Mouse (Mus musculus): Measurements from ENCODE around the gene Nckap5. TPM values are rescaled to one million over a fixed set of nuclear protein-coding genes. Genes with fewer than 3 reads are reported as not detected.

Gene Nckap5
- polyA plus RNA-seq, 1 experiment from 2014 or later = 6.9 TPM

DNA sequence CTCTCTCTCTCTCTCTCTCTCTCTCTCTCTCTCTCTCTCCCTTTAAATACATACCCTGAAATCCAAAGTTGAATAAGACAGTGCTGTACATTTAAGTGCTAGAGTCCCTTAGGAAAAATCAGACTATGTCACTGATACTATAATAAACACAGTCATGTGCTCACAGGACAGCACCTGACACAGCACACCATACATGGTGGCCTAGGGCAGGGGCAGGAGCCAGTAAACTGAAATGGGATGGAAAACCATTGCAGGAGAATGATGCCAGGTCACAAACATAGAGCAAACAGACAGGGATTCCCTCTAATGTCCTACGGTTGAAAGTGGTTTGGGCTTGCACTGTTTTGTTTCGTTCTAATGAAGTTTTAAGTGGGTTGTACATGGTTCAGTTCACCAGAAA lies 70.2 kb downstream of the Nckap5 start:
- DNase-seq (ENCODE audit: low spot score) = no peak
- no peaks in the 10 kb centered on the region for H3K9me3 ChIP-seq
- peaks cover 18% of the 10 kb centered on the region for H3K4me1 ChIP-seq
- H3K27ac ChIP-seq (replicated peaks) = no peak overlapping the region
- peaks cover 7% of the 10 kb centered on the region; the same call in 1 of the 2 replicates for H3K27me3 ChIP-seq (replicated peaks; ENCODE audit: low read depth, poor library complexity, severe bottlenecking)
- WGBS = 70% methylated on average over 2 of the region's 2 CpGs
- H3K36me3 ChIP-seq (replicated peaks) = no peaks in the 10 kb centered on the region
- no peak overlapping the region for H3K4me3 ChIP-seq

DNA sequence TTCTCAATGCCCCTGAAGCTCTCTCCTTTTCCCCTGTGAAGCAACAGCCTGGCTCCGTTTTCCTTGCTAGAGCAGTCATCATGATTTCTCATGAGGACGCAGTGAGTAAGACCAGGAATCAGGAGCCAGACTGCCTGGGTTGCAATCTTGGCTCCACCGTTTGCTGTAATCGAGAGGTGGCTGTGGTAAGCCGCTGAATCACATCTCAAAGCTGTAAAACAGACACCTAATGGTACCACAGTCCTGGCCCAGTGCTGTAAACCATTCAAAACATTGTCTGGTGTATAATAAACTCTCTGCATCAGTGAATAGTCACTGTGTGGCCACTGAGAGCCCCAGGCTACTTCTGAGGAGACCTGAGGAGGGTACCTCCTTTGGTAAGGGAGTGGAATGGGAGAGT lies 74.9 kb downstream of the Nckap5 start:
- 80% methylated on average over 5 of the region's 5 CpGs for WGBS
- no peak overlapping the region for H3K4me3 ChIP-seq
- H3K27me3 ChIP-seq (replicated peaks; ENCODE audit: low read depth, poor library complexity, severe bottlenecking) = no peaks in the 10 kb centered on the region; the same call in 1 of the 2 replicates
- no peaks in the 10 kb centered on the region for H3K9me3 ChIP-seq
- no peak overlapping the region for H3K27ac ChIP-seq (replicated peaks)
- no peak for DNase-seq (ENCODE audit: low spot score)
- no peaks in the 10 kb centered on the region for H3K36me3 ChIP-seq (replicated peaks)
- H3K4me1 ChIP-seq = 0 out of 2 replicates have a peak, but pooled peaks cover 4% of the 10 kb centered on the region

DNA sequence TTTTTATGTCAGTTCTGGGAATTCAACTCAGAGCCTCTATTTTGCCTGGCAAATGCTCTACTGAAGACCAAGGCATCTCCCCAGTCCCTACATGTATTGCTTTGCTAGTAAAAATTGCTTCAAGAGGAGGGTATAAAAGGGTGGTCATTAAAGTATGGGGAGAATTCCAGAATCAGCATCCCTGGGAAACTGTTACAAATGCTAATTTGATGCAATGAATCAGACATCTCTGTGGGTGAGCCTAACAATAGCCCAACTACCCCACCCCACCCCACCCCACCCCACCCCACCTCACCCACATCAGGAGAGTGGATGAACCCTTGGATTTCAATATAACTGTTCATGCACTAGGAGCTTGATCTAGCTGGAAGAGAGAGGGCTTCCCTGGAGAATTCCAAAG lies 77.0 kb downstream of the Nckap5 start:
- Histone ChIP-seq H3K27ac (replicated peaks) (no peak overlapping the region), H3K36me3 (replicated peaks) (no peaks in the 10 kb centered on the region), H3K4me3 (no peak overlapping the region), H3K4me1 (0 out of 2 replicates have a peak, but pooled peaks cover 4% of the 10 kb centered on the region), H3K27me3 (replicated peaks; ENCODE audit: low read depth, poor library complexity, severe bottlenecking) (no peaks in the 10 kb centered on the region), H3K9me3 (no peaks in the 10 kb centered on the region)
- DNase-seq (ENCODE audit: low spot score) = no peak

DNA sequence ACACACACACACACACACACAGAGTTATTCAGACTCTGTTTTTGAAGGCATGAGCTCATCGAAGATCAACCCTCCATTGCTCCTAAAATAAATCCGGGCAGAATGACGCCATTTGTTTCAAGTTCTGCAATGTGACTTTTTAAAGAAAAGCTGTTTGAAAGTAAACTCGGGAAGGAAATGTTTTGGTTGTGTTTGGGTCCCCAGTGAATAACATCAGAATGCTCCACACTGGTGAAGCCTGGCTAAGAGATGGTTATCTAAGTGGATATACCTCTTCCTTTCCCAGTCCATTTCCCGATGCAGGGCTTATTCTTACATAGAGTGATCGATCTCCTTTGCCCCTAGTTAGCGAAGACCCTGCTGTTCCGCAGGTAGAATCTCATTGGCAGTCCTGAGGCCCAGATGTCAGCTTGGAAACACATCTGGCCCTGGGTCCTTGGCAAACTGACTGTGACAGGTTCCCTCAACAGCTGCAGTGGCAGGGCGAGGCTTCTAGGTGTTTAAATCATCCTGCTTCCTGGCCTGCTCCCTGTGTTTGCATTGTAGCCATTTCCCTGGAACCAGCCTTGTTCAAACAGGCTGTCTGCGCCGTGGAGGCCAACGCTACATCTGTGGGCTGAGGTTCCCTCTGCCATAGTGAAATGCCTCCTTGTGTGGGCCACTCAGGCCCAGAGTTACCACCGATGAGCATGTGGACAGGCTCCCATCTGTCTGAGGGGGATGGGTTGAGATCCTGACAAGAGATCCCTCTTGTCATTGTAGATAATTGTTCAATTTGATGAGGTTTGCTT lies 78.2 kb downstream of the Nckap5 start:
- Histone ChIP-seq H3K36me3 (replicated peaks) (no peaks in the 10 kb centered on the region), H3K4me1 (0 out of 2 replicates have a peak, but pooled peaks cover 4% of the 10 kb centered on the region), H3K4me3 (no peak overlapping the region), H3K27me3 (replicated peaks; ENCODE audit: low read depth, poor library complexity, severe bottlenecking) (no peaks in the 10 kb centered on the region), H3K9me3 (no peaks in the 10 kb centered on the region), H3K27ac (replicated peaks) (0 out of 2 replicates have a peak overlapping the region, but pooled peaks have one; percentile 15)
- DNase-seq (ENCODE audit: low spot score) = no peak
- 84% methylated on average over 13 of the region's 13 CpGs for WGBS

DNA sequence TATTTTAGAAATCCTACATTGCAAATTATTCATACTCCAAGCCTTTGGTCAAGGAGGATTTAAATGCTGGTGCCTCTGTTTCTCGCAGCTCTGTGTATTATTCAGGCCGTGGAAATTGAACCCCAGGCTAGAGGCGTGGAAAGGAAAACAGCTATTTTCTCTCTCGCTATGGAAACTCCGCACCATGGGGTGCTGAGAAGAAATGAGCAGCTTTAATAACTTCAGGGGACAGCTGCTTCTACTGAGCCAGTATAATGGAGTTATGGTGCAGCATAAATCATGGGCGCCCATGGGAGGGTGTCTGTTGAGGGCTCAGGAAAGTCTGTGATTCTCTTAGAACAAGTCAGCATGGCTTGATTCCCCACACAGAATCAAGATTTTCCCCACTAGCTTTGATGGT lies 79.5 kb downstream of the Nckap5 start:
- WGBS = 77% methylated on average over 6 of the region's 6 CpGs
- H3K4me1 ChIP-seq = 0 out of 2 replicates have a peak, but pooled peaks cover 4% of the 10 kb centered on the region
- H3K27ac ChIP-seq (replicated peaks) = no peak overlapping the region

DNA sequence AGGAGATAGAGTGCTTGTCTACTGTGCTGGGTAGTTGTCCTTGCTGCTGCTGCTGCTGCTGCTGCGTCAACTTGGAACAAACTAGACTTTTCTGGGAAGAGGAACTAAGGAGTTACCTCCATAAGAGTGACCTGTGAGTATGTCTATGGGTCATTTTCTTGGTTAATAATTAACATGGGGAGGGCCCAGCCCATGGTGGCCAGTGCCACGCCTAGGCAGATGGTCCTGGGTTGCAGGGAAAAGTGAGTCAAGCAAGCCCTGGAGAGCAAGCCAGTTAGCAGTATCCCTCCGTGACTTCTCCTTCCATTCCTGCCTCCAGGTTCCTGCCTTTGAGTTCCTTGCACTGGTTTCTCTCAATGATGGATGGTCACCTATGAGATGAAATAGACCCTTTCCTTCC lies 80.4 kb downstream of the Nckap5 start:
- Histone ChIP-seq H3K27me3 (replicated peaks; ENCODE audit: low read depth, poor library complexity, severe bottlenecking) (no peaks in the 10 kb centered on the region), H3K4me1 (peaks cover 12% of the 10 kb centered on the region), H3K9me3 (no peaks in the 10 kb centered on the region), H3K4me3 (no peak overlapping the region), H3K36me3 (replicated peaks) (no peaks in the 10 kb centered on the region), H3K27ac (replicated peaks) (no peak overlapping the region)
- DNase-seq (ENCODE audit: low spot score) = no peak
- WGBS = 91% methylated on average over 3 of the region's 3 CpGs

More for the DNA sequence above, 79.5 kb downstream of the Nckap5 start:
- Histone ChIP-seq H3K36me3 (replicated peaks) (no peaks in the 10 kb centered on the region), H3K9me3 (no peaks in the 10 kb centered on the region), H3K27me3 (replicated peaks; ENCODE audit: low read depth, poor library complexity, severe bottlenecking) (no peaks in the 10 kb centered on the region), H3K4me3 (no peak overlapping the region)
- no peak for DNase-seq (ENCODE audit: low spot score)

DNA sequence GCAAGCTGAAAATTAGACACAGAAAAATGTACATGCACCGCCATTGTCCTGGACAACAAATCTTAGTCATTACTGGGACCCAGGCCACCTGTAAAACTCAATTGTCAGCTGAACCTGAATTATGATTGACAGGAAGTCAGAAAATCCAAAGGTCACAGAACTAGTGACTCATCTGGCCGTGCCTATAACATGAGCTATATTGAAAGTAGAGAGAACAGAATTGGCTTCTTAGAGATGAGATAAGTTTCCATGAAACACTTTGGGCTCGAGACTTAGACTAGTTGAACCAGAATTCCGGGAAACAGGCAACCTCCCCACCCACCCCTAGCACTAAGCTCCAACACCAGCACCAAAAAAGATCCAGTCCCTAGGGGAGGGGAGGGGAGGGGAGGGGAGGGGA lies 82.7 kb downstream of the Nckap5 start:
- no peak for DNase-seq (ENCODE audit: low spot score)
- H3K27ac ChIP-seq (replicated peaks) = no peak overlapping the region

DNA sequence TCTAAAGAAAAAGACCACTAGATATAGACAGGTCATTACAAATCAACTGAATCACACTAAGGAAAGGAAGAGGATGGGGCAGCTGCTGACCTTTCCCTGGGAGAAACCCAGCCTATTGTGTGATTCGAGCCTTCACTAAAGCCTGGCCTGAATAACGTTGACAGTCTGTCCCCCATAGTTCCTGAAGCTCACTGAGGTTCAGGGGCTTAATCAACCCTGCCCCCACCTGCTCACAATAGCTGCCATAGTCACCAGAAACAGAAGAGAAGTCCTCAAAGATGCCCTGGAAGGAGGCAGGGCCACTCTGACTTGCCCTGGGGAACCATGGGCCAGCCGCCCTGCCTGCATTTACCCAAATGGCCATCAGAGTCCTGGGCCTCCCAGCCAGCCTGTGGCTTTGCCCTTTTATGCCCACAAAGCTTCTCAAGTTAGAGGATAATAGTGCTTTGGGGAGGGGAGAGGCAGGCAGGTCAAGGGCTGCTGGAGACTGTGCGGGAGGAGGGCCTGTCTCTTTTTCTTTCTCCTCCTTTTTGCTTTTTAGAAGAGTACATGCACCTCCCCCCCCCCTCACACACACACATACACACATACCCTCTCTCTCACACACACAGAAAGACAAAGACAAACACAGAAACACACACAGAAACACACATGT lies 85.0 kb downstream of the Nckap5 start:
- no peaks in the 10 kb centered on the region for H3K36me3 ChIP-seq (replicated peaks)
- H3K27me3 ChIP-seq (replicated peaks; ENCODE audit: low read depth, poor library complexity, severe bottlenecking) = 0 out of 2 replicates have a peak, but pooled peaks cover 3% of the 10 kb centered on the region
- H3K4me3 ChIP-seq = no peak overlapping the region
- H3K4me1 ChIP-seq = peaks cover 21% of the 10 kb centered on the region
- peak overlapping the region; percentile 72 for H3K27ac ChIP-seq (replicated peaks)
- H3K9me3 ChIP-seq = no peaks in the 10 kb centered on the region
- peak; percentile 52 for DNase-seq (ENCODE audit: low spot score)
- whole genome bisulfite sequencing = 15% methylated on average over 4 of the region's 4 CpGs

More for the DNA sequence above, 82.7 kb downstream of the Nckap5 start:
- Histone ChIP-seq H3K4me1 (peaks cover 25% of the 10 kb centered on the region), H3K4me3 (no peak overlapping the region), H3K36me3 (replicated peaks) (no peaks in the 10 kb centered on the region), H3K9me3 (no peaks in the 10 kb centered on the region), H3K27me3 (replicated peaks; ENCODE audit: low read depth, poor library complexity, severe bottlenecking) (0 out of 2 replicates have a peak, but pooled peaks cover 3% of the 10 kb centered on the region)
- 82% methylated on average over 4 of the region's 4 CpGs for WGBS

DNA sequence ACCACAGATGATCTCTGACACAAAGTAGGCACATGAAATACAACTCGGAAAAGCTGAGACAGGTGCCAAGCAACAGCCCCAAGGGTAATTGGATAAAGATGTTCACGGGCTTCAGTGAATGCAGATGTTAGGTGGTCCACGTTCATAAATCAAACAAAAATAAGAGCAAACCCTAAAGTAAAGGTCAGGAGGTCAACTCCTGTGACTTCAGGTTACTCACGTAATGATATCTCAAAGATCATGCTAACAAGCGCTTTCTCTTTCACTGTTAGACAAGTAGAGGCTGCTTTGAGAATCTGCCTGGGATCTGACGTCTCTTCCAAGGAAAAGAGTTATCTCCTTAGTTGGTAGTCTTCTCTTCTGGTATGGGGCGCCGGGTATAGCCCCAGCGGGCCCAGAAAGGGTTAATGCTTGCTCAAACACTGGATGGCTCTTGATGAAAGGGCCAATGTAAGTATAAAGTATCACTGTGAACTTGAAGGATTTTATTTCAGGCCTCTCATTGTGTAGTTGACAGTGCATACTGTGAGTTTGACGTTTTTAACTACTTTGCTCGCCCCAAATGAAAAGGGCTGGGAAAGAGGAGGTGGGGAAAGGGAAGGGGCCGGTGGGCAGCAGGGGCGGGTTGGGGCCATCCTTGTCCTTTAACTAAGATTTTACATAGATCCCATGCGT lies 85.8 kb downstream of the Nckap5 start:
- Histone ChIP-seq H3K4me1 (peaks cover 21% of the 10 kb centered on the region), H3K4me3 (no peak overlapping the region), H3K27ac (replicated peaks) (no peak overlapping the region), H3K9me3 (no peaks in the 10 kb centered on the region), H3K27me3 (replicated peaks; ENCODE audit: low read depth, poor library complexity, severe bottlenecking) (0 out of 2 replicates have a peak, but pooled peaks cover 3% of the 10 kb centered on the region), H3K36me3 (replicated peaks) (no peaks in the 10 kb centered on the region)
- WGBS = 56% methylated on average over 14 of the region's 14 CpGs
- no peak for DNase-seq (ENCODE audit: low spot score)

DNA sequence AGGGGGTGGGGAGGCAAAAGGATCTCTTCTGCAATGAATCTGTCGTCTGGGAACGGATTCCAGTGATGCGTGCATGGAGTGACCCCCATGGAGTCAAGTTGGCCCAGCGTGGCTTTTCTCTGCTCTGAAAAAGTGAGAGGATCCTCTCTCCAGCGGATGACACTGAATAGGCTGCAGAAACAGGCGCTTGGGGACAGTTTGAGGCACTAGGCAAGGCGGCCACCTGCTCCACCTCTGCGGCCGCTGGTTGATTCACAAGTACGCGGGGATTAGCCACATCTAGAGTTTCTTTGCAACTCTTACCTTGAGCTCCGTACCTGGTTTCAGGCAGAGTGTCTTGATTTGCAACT lies 92.3 kb downstream of the Nckap5 start:
- Histone ChIP-seq H3K4me3 (peak overlapping the region; percentile 59), H3K9me3 (no peaks in the 10 kb centered on the region), H3K36me3 (replicated peaks) (no peaks in the 10 kb centered on the region), H3K27me3 (replicated peaks; ENCODE audit: low read depth, poor library complexity, severe bottlenecking) (peaks cover 41% of the 10 kb centered on the region), H3K27ac (replicated peaks) (peak overlapping the region; percentile 82; the same call in 1 of the 2 replicates), H3K4me1 (peaks cover 31% of the 10 kb centered on the region)
- 2% methylated on average over 12 of the region's 12 CpGs for WGBS
- no peak for DNase-seq (ENCODE audit: low spot score)

DNA sequence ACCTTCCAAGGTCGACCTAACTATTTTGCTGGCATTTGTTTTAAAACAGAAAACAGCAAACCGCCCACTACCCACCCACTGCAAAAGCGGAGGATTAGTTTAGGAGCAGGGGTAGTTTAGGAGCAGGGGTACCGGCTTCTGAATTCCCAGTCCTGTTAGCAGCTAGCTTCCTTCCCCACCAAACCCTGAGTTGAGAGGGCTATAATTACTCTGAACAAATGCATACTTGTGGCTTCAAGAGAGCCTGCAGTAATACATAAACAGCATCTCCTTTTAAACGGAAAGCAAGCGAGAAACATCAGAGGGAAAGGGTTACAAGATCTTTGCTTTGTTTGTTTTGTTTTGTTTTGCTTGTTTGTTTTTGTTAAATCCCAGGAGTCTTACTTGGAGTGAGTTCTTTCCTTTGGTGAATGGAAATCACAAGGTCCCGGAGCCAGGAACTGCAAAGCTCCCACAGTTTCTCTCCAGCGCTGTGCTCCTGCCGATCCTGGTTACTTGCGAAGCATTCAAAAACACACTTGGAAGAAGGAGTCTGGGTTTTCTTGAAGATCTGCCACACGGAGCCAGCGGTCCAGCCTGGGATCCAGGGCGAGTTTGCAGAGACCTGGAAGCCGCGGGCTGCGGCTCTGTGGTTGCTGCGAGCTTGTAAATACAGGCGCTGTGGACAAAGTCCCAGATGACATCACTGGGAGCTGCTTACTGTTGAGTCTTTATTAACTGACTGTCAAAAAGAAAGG lies 92.9 kb downstream of the Nckap5 start:
- no peaks in the 10 kb centered on the region for H3K9me3 ChIP-seq
- DNase-seq (ENCODE audit: low spot score) = peak; percentile 63
- no peaks in the 10 kb centered on the region for H3K36me3 ChIP-seq (replicated peaks)
- H3K27me3 ChIP-seq (replicated peaks; ENCODE audit: low read depth, poor library complexity, severe bottlenecking) = peaks cover 41% of the 10 kb centered on the region
- peaks cover 31% of the 10 kb centered on the region for H3K4me1 ChIP-seq
- H3K4me3 ChIP-seq = peak overlapping the region; percentile 59
- WGBS = 7% methylated on average over 18 of the region's 18 CpGs
- H3K27ac ChIP-seq (replicated peaks) = peak overlapping the region; percentile 82

DNA sequence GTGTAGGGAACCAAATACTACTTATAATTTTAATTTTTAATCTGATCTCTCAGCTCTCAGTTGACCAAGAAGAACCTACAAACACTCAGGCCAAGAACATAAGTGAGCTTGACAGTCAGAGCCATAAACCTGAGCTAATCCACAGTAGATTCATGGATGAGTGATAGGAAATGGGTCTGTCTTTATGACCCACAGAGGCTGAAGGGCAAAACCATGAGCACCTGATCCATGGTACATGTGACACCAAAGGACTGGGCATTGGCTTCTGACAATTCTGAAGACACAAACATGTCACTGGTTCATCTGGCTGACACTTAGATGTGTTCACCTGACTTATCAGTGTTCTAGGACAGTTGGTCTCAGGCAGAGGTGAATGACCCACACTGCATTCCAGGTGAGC lies 98.9 kb downstream of the Nckap5 start:
- H3K4me3 ChIP-seq = no peak overlapping the region
- no peaks in the 10 kb centered on the region for H3K36me3 ChIP-seq (replicated peaks)
- peaks cover 5% of the 10 kb centered on the region for H3K4me1 ChIP-seq

More for the DNA sequence above, 98.9 kb downstream of the Nckap5 start:
- H3K27ac ChIP-seq (replicated peaks) = no peak overlapping the region
- no peaks in the 10 kb centered on the region for H3K9me3 ChIP-seq
- H3K27me3 ChIP-seq (replicated peaks; ENCODE audit: low read depth, poor library complexity, severe bottlenecking) = peaks cover 15% of the 10 kb centered on the region
- DNase-seq (ENCODE audit: low spot score) = no peak
